Mouse (Mus musculus): ENCODE data around the gene Cfap54. TPM values are rescaled to one million over a fixed set of nuclear protein-coding genes. Genes with fewer than 3 reads are reported as not detected.

The Cfap54 gene
- 15.9 and 16.2 TPM in 2 replicates for total RNA-seq (2014; fragmentation: Nextera tagmentation)
- 3.9 and 5.1 TPM in 2 replicates for total RNA-seq (2017)
- polyA plus RNA-seq (2012), result 1.9 and 2.1 TPM in 2 replicates

DNA sequence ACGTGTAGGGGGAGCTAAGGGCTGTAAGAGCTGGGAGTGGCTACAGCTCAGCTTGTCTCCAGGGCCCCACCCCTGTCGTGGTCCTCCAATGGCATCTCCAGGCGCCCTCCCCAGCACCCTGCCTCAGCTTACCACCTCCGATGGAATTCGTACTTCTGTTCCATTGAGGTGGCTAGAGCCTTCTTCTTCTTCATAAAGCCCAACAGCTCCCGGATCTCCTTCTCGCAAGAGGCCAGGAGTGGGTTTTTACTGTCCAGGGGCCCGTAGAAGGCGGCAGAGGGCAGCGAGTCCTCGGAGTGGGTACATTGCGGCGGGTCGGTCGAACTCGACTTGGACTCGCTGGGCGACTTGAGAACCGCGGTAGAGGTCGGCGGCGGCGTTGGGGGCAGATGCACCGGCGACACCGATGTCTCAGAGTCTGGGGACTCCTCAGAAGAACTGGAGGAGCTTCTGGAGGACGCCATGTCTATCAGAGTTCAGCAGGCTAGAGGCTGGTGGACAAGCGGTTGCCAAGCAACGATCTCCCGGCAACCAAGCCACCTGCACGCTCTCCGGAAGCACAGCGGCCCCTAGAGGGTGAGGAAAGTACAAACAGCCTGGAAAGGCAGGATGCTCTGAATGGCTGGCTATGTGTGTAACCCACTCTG lies at the start of gene Cfap54:
TSS of gene Cfap54 (minus strand) at position 486 of the 647 bp plus-strand sequence.
- TF ChIP-seq GATA1 (IDR thresholded peaks at IDR 0.05; ENCODE audit: borderline replicate concordance, low read length), result no peak
- TF ChIP-seq CTCF (IDR thresholded peaks at IDR 0.05; ENCODE audit: low read depth, low read length), result peak; percentile 83
- no peaks in the 10 kb centered on the region for H3K27me3 ChIP-seq (ENCODE audit: insufficient read depth, low read length)
- H3K4me1 ChIP-seq (ENCODE audit: insufficient read depth, low read depth, low read length), result peaks cover 51% of the 10 kb centered on the region
- peak; percentile 80 for DNase-seq (ENCODE audit: low spot score)
- H3K9me3 ChIP-seq (replicated peaks), result 0 out of 2 replicates have a peak, but pooled peaks cover 1% of the 10 kb centered on the region
- H3K36me3 ChIP-seq (replicated peaks), result no peaks in the 10 kb centered on the region
- peak within 1 kb of the TSS; percentile 80 for H3K4me3 ChIP-seq (ENCODE audit: low read depth, low read length)
- peak; percentile 79 for ATAC-seq (ENCODE audit: extremely low read depth, insufficient number of reproducible peaks, low FRiP score, poor library complexity, severe bottlenecking)

DNA sequence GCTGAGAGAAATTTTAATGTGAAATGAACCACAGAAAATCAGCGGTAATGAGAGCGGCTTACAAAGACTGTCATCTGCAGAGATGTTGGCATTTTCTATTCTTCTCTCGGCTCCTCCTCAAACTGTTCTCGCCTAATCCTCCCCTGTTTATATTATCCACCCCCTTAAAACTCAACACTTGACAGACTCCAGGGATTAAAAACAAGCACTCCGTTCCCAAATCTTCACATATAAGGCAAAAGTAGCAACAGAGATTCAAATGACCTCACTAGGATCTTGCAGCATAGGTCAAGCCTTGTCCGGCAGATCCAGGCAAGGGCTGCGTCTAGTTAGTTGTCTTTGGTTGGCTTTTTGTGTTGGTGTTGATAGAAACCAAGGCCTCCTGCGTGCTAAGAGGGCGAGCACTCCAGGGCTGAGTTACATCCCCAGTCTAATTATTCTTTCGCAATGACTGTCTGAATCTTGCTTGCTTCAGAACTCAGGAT lies 49.1 kb upstream of the Cfap54 start:
- TF ChIP-seq GATA2 (IDR thresholded peaks at IDR 0.05; ENCODE audit: borderline replicate concordance, low read depth, low read length) (no peak), CTCF (IDR thresholded peaks at IDR 0.05; ENCODE audit: low read depth, low read length) (no peak), TAL1 (conservative IDR thresholded peaks at IDR 0.05; ENCODE audit: low read depth, low read length) (no peak), GATA1 (IDR thresholded peaks at IDR 0.05; ENCODE audit: borderline replicate concordance, low read length) (no peak), POLR2AphosphoS5 (IDR thresholded peaks at IDR 0.05; ENCODE audit: insufficient replicate concordance, low read depth, low read length) (no peak)
- H3K27me3 ChIP-seq (ENCODE audit: insufficient read depth, low read length), result no peaks in the 10 kb centered on the region

GRCm38 (mm10) chr10:93129904-93130455 lies 48.6 kb upstream of the Cfap54 start:
- TF ChIP-seq CTCF (IDR thresholded peaks at IDR 0.05; ENCODE audit: low read depth, low read length), result no peak
- TF ChIP-seq GATA1 (IDR thresholded peaks at IDR 0.05; ENCODE audit: borderline replicate concordance, low read length), result no peak
- no peak for TF ChIP-seq POLR2AphosphoS5 (IDR thresholded peaks at IDR 0.05; ENCODE audit: insufficient replicate concordance, low read depth, low read length)
- no peaks in the 10 kb centered on the region for H3K9me3 ChIP-seq (replicated peaks)
- peaks cover 21% of the 10 kb centered on the region for H3K4me1 ChIP-seq (ENCODE audit: insufficient read depth, low read depth, low read length)
- no peak for DNase-seq (ENCODE audit: low spot score)
- peaks cover 8% of the 10 kb centered on the region for H3K36me3 ChIP-seq (replicated peaks)
- H3K4me3 ChIP-seq (ENCODE audit: low read depth, low read length), result no peak overlapping the region
- no peaks in the 10 kb centered on the region for H3K27me3 ChIP-seq (ENCODE audit: insufficient read depth, low read length)
- no peak for ATAC-seq (ENCODE audit: extremely low read depth, insufficient number of reproducible peaks, low FRiP score, poor library complexity, severe bottlenecking)

More for the DNA sequence above, 49.1 kb upstream of the Cfap54 start:
- peaks cover 16% of the 10 kb centered on the region for H3K4me1 ChIP-seq (ENCODE audit: insufficient read depth, low read depth, low read length)
- H3K9me3 ChIP-seq (replicated peaks), result no peaks in the 10 kb centered on the region
- H3K4me3 ChIP-seq (ENCODE audit: low read depth, low read length), result no peak overlapping the region
- peaks cover 8% of the 10 kb centered on the region for H3K36me3 ChIP-seq (replicated peaks)
- ATAC-seq (ENCODE audit: extremely low read depth, insufficient number of reproducible peaks, low FRiP score, poor library complexity, severe bottlenecking) (no peak), DNase-seq (ENCODE audit: low spot score) (no peak)

GRCm38 (mm10) chr10:93129345-93129744 lies 47.9 kb upstream of the Cfap54 start:
- Histone ChIP-seq H3K36me3 (replicated peaks) (peaks cover 8% of the 10 kb centered on the region), H3K4me3 (ENCODE audit: low read depth, low read length) (no peak overlapping the region), H3K4me1 (ENCODE audit: insufficient read depth, low read depth, low read length) (peaks cover 27% of the 10 kb centered on the region), H3K27me3 (ENCODE audit: insufficient read depth, low read length) (no peaks in the 10 kb centered on the region), H3K9me3 (replicated peaks) (no peaks in the 10 kb centered on the region)
- TF ChIP-seq GATA2 (IDR thresholded peaks at IDR 0.05; ENCODE audit: borderline replicate concordance, low read depth, low read length) (no peak), CTCF (IDR thresholded peaks at IDR 0.05; ENCODE audit: low read depth, low read length) (no peak), TAL1 (conservative IDR thresholded peaks at IDR 0.05; ENCODE audit: low read depth, low read length) (no peak), POLR2AphosphoS5 (IDR thresholded peaks at IDR 0.05; ENCODE audit: insufficient replicate concordance, low read depth, low read length) (no peak), GATA1 (IDR thresholded peaks at IDR 0.05; ENCODE audit: borderline replicate concordance, low read length) (no peak)
- no peak for DNase-seq (ENCODE audit: low spot score)
- no peak for ATAC-seq (ENCODE audit: extremely low read depth, insufficient number of reproducible peaks, low FRiP score, poor library complexity, severe bottlenecking)

GRCm38 (mm10) chr10:93128566-93128965 lies 47.1 kb upstream of the Cfap54 start:
- H3K4me1 ChIP-seq (ENCODE audit: insufficient read depth, low read depth, low read length), result peaks cover 35% of the 10 kb centered on the region
- TF ChIP-seq CTCF (IDR thresholded peaks at IDR 0.05; ENCODE audit: low read depth, low read length) (no peak), GATA2 (IDR thresholded peaks at IDR 0.05; ENCODE audit: borderline replicate concordance, low read depth, low read length) (no peak), TAL1 (conservative IDR thresholded peaks at IDR 0.05; ENCODE audit: low read depth, low read length) (no peak), POLR2AphosphoS5 (IDR thresholded peaks at IDR 0.05; ENCODE audit: insufficient replicate concordance, low read depth, low read length) (no peak), GATA1 (IDR thresholded peaks at IDR 0.05; ENCODE audit: borderline replicate concordance, low read length) (no peak)
- H3K27me3 ChIP-seq (ENCODE audit: insufficient read depth, low read length), result no peaks in the 10 kb centered on the region

DNA sequence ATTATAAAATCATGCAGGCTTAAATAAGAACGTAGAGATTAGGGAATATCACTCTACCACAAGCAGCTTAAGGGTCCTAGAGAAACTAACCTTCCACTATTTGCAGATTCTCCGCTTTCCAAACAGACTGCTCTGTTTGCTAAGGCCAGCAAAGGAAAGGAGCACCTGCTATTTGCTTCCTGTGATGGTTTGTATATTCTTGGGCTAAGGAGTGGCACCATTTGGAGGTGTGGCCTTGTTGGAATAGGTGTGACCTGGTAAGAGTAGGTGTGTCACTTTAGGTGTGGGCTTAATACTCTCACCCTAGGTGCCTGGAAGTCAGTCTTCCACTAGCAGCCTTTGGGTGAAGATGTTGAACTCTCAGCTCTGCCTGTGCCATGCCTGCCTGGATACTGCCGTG lies 44.6 kb upstream of the Cfap54 start:
- H3K27me3 ChIP-seq (ENCODE audit: insufficient read depth, low read length), result no peaks in the 10 kb centered on the region
- no peak for ATAC-seq (ENCODE audit: extremely low read depth, insufficient number of reproducible peaks, low FRiP score, poor library complexity, severe bottlenecking)
- TF ChIP-seq GATA1 (IDR thresholded peaks at IDR 0.05; ENCODE audit: borderline replicate concordance, low read length) (no peak), POLR2AphosphoS5 (IDR thresholded peaks at IDR 0.05; ENCODE audit: insufficient replicate concordance, low read depth, low read length) (no peak), TAL1 (conservative IDR thresholded peaks at IDR 0.05; ENCODE audit: low read depth, low read length) (no peak)
- peaks cover 4% of the 10 kb centered on the region for H3K36me3 ChIP-seq (replicated peaks)
- no peak for DNase-seq (ENCODE audit: low spot score)
- no peaks in the 10 kb centered on the region for H3K9me3 ChIP-seq (replicated peaks)
- peaks cover 43% of the 10 kb centered on the region for H3K4me1 ChIP-seq (ENCODE audit: insufficient read depth, low read depth, low read length)
- no peak overlapping the region for H3K4me3 ChIP-seq (ENCODE audit: low read depth, low read length)

More at GRCm38 (mm10) chr10:93128566-93128965, 47.1 kb upstream of the Cfap54 start:
- ATAC-seq (ENCODE audit: extremely low read depth, insufficient number of reproducible peaks, low FRiP score, poor library complexity, severe bottlenecking) (no peak), DNase-seq (ENCODE audit: low spot score) (no peak)
- H3K4me3 ChIP-seq (ENCODE audit: low read depth, low read length), result no peak overlapping the region
- H3K36me3 ChIP-seq (replicated peaks), result peaks cover 8% of the 10 kb centered on the region
- H3K9me3 ChIP-seq (replicated peaks), result no peaks in the 10 kb centered on the region
